Mouse (Mus musculus): ENCODE data around the gene AC109138.7.

DNA sequence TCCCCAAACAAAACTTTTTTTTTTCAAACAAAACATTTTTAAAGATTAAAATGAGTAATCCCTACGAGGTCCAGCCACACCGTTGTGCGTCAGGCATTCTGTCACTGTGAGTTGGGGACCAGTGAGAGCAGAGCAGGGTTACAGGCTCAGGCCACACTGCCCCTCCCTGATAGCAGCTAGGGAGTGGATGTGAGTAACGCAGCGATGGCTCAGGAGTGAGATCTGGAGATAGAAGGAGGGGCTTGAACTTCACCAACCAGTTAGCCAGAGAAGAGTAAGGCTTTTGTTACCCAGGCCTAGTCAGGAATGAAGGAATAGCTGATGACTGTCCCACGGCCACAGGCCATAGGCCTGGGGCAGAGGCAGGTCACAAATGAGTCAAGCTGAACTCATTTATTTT lies 30.6 kb downstream of the AC109138.7 start:
- TF ChIP-seq POLR2A (IDR thresholded peaks at IDR 0.05; ENCODE audit: low read depth, low read length) (no peak), CTCF (IDR thresholded peaks at IDR 0.05; ENCODE audit: extremely low read depth, insufficient read depth, insufficient read length, insufficient replicate concordance) (no peak)

All from spleen, adult 2 months (tissue).